Mouse (Mus musculus) ES-Bruce4 (cell line): ENCODE results near the gene Dbndd2.

Experiments used
- CTCF ChIP-seq: IDR thresholded peaks from one replicate; pipeline ENCODE4 v1.8.1; 2011; ENCODE audit warnings: low read depth, low read length
- EP300 ChIP-seq: IDR thresholded peaks from 2 replicates; pipeline ENCODE4 v1.6.1; 2011; ENCODE audit warnings: low read depth, low read length; ENCODE audit not compliant: insufficient read depth
- POLR2A ChIP-seq: IDR thresholded peaks from one replicate; pipeline ENCODE4 v1.8.1; 2011; ENCODE audit warnings: low read length; ENCODE audit not compliant: insufficient read depth

DNA sequence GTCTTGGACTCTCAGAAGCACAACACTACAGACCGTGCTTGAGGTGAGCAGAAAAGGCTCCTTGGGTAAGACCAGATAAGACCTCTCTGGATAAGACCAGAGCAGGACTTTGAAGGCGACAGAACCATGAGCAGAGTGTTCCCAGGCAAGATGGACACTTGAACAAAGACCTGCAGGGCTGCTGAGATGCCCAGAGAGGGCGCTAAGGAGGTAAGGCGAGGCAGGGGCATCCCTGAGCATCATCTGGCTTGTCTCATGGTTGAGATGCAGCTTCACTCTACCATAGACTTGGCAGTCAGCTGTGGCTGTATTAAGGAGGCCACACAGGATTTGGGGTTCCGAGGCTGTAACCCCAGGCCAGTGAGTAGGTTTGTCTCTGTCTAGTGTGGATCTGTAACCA, 13.4 kb downstream of the Dbndd2 start:
- TF ChIP-seq CTCF (peak; percentile 45), POLR2A (no peak), EP300 (no peak)
